Mouse (Mus musculus): ENCODE results near the gene Gm20852. TPM values are rescaled to one million over a fixed set of nuclear protein-coding genes. Genes with fewer than 3 reads are reported as not detected.

Gm20852 gene
- polyA plus RNA-seq (2015; fragmentation: Nextera tagmentation; extraction: Ambion mirVana) = not detected in 2 replicates

DNA sequence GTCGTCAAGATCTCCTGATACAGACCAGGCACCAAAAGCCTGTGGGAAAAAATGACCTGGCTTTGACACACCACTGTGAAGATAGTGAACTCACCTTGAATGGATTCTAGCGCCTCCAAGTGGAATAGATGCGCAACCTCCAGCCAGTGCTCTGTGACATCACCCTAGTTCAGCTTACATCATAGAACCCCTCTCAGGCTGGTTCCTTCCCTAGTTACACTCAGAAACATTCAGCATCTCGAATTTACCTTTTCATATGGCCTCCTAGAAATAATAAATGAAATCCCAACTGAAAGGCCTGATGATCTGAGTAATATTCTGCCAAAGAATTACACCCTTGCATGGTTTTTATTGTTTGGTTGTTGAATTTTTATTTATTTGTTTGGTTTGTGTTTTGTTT is at the start of gene Gm20852:
Gm20852 (minus strand) TSS at position 101 of the 400 bp plus-strand sequence.

All from urinary bladder, postnatal 0 days (tissue).